Mouse (Mus musculus) T-helper 17 cell (primary cell): ENCODE results near the gene Gsto2.

ENCODE experiments used
- in situ Hi-C, 2 experiments: fragments of 300-600 bp; cut with MboI, MseI; formaldehyde crosslinking; loops; 1 replicate in 1 of 2; 2 replicates in 1 of 2; pipeline ENCODE4 v1.15.1; 2025; ENCODE audit warnings: high pct_unique_total_duplicates in 2 of 2

Gsto2 gene

GRCm38 (mm10) chr19:47890489-47891130 lies 25.3 kb downstream of the Gsto2 start:
- in situ Hi-C loops: no loop called here

- in situ Hi-C loops: no loop called here
These were observed 26.4 kb downstream of the Gsto2 start for GRCm38 (mm10) chr19:47891562-47892312.

GRCm38 (mm10) chr19:47893092-47893491 lies 27.8 kb downstream of the Gsto2 start:
- in situ Hi-C loops: no loop called here

DNA sequence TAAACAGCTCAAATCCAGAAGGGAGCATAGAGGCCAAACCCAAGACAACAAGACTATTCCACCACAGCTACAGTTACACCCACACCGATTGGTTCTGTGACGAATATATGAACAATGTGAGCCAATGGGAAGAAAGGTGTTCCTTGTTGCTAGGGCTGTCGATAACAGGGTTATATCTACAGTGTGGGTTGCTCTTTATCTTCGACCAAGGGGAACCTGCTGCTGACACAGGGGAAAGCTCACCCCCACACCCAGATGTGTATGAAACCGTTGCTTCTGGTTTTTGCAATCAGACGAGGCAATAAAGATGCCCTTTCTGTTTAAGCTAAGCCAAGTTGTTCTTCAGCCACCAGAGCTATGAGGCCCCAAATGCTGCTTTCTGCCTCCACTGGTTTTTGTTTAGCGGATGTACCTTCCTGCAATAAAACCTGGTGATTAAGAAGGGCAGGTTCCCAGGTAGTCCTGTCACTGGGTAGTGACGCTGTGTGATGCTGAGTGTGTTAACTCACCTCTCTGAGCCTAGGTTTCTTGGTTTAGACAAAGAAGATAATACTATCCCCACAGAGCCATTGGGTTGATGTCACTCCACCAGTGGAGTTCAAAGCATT lies 33.2 kb downstream of the Gsto2 start:
- in situ Hi-C loops: no loop called here

- in situ Hi-C loops: no loop called here
These were observed 34.7 kb downstream of the Gsto2 start for GRCm38 (mm10) chr19:47900012-47900411.

- in situ Hi-C loops: no loop called here
These were observed 35.2 kb downstream of the Gsto2 start for GRCm38 (mm10) chr19:47900558-47900957.

DNA sequence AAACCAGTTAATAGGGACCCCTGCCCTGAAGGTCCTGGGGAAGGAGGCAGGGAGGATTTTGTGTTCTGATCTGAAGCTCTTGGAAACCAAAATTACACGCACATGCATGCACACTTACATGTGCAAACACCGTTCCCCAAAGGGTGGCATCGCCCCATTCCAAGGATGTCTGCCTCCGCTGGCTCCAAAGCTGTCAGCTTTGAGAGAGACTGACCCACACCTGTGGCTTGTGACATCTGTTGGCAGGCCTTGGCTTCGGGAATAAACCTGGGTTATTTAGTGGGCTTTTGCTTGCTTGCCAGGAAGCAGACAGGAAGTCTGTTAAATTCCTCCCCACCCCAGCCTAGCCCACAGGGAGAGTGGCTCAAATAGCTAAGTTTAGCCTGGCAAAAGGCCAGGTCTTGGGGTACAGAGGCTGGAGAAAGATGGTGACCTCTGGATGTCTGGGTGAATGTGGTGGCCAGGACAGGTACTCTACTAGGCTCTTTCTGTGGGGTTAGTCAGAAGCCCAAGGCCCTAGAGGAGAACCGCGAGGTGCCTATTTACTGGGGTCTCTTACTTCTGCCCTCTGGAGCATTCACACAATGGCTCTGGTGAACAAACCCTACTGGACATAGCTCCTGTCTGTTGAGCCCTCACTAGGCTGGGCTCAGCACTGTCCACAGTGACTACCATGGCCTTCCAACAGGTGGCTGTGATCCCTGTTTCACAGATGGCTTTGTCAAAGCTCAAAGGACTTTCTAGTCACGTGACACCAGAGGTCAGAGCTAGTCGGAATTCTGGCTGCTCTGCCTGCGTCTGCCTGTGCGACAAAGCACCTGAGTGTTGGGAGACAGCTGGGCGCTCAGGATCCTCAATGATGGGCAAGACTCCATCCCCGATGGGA lies 37.2 kb downstream of the Gsto2 start:
- in situ Hi-C loops: no loop called here

- in situ Hi-C loops: no loop called here
These were observed 38.3 kb downstream of the Gsto2 start for GRCm38 (mm10) chr19:47903679-47904078.

DNA sequence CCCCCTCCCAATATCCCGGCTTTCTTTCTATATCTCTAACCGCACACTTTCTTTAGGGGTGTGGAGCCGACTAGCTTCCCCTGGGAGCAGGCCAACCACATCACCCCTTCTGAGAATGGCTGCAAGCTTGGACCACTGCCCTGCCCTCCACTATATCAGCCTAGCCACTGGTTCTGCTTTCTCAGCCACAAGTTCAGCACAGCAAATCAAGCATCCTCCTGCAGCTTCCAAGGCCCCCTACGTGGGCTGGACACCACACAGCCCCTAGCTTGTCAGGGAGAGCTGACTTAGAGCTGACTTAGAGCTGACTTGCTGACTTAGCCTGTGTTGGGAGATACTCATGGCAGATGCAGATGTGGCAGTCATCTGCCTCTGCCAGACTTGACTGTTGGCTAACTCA lies 39.7 kb downstream of the Gsto2 start:
- in situ Hi-C loops: no loop called here

DNA sequence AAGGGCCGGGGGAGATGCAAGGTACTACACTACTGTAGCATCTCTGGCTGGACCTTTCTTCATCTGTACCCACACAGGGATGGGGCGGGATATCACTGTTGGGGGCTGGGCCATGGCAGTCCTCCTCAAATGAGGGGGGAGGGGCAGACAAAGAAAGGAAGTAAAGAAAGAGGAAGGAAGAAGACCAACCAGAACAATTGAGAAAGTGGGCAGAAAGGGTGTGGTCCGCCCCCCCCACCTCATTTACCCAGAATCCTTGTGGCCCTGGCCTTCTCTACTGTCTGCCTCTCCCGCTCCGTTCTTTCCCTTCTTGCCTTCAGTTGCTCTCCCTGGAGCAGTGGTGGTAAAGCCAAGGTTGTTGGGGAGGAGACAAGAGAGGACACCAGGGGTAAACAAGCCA lies 40.3 kb downstream of the Gsto2 start:
- in situ Hi-C loops: no loop called here

- in situ Hi-C loops: no loop called here
These were observed 42.3 kb downstream of the Gsto2 start for GRCm38 (mm10) chr19:47907596-47907995.

- in situ Hi-C loops: no loop called here
These were observed 43.6 kb downstream of the Gsto2 start for GRCm38 (mm10) chr19:47908961-47909371.

DNA sequence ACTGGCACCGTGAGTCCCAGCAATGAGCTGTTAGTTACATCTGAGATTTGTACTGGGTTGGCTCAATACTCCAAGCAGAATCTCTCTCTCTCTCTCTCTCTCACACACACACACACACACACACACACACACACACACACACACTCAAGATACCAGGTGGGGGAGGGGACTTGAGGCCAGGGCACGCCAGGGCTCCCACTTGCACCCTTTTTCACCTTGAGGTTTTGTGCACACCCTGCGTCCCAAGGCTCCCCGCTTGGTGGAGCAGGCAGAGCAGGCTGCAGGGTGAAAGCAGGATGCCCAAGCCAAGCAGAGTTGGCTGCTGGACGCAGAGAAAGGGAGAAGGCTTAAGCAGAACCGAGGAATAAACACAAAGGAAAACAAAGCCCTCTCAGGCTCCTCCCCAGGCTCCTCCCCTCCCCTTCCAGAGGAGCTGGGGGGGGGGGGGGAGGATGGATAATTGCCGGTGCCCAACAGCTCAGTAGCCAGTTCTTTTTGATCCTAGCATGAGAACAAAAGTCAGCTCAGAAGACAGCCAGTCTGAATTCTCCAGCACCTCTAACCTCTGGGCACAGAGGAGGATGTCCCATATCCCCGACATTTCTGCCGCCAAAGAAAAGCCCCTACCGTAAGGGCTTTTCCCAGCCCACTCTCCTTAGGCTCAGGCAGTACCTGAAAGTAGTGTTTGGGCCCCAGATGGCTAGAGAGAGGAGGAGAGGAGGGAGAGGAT lies 44.2 kb downstream of the Gsto2 start:
- in situ Hi-C loops: no loop called here

DNA sequence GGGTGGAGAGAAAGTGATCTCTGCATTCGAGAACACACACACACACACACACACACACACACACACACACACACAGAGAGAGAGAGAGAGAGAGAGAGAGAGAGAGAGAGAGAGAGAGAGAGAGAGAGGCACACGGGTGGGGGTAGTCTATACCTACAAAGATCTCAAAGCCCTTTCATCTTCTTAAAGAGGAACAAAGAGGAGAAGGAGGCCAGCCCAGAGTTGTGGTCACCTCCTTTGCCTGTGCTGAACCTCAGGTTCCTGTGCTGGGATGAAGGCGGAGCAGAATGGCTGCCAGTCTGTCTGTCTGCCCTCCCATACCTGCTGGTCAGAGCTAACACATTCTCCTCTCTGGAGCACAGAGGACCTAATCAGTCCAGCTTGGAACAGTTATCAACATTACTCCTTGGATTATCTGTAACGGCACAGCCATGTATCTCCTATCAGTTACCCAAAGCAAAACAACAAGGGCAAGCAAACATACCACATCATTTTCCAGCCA lies 44.8 kb downstream of the Gsto2 start:
- in situ Hi-C loops: no loop called here

DNA sequence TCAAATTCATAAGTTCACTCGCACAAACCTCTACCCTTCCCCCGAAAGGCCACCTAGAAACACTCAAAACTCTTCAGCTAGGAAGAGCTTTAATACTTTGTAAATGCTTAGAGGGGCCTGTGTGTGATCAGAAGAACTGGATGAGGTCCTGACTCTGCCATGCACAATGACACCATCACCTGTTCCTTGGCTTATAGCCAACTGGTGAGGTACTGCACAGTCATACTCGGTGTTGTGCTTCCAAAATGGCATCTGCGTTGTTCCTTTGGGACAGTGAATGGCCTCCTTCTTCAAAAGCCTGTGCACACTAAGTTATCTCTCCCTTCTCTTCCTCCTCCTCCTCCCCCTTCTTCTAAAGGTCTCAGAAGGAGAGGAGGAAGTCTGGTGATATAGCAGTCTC lies 45.4 kb downstream of the Gsto2 start:
- in situ Hi-C loops: no loop called here

DNA sequence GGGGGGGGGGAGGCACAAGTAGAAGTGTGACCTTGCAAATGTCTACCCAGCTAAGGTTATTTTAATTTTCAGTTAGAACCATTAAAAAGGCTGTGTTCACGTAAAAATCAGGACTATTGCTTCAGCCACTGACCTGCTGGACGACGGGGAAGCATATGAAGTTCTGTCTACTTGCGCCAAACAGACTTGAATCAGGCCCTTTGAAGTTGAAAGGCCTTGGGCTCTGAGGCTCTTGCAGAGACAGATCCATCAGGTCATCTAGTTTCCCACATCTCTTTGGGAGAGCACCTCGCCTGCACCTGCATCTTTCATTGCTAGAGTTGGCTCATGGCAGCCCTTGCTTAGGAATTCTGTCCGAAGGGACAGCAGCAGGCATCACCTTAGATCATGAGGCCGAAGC lies 48.0 kb downstream of the Gsto2 start:
- in situ Hi-C loops: no loop called here

DNA sequence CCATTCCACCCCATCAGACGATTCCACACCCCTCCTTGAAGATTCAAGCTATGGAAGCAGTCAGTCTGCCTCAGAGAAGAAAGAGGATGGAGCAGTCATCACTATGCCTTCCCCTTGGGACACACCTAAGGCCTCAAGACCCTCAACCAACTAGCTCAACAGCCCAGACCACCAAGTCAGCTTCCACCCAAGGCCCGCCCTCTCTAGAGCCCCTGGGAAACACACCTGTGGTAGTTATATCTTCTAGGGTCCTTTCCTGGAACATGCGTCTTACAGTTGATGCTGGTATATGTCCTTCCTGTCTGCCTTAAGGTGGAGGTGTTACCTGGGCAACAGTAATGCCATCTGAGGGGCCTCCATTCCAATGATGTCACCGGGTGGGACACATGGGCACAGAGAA lies 48.9 kb downstream of the Gsto2 start:
- in situ Hi-C loops: no loop called here

GRCm38 (mm10) chr19:47915251-47915650 lies 49.9 kb downstream of the Gsto2 start:
- in situ Hi-C loops: no loop called here

DNA sequence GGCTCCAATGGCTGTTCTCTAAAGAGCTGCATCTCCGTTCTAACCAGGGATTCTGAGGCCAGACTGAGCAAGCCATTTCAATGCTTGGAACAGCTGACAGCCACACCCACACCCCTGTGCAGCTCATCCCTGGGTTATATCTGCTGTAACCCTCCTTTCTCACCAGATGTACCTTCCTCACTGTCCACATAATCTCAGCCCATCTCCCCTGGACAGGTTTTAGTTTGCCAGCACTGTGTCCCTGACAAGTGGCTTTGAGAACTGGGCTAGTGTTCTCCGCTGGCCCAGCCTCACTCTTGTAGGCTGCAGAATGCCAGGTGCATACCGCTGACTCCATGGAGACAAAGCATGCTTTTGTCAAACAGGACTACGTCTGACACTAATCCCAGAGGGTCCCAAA lies 52.1 kb downstream of the Gsto2 start:
- in situ Hi-C loops: no loop called here

DNA sequence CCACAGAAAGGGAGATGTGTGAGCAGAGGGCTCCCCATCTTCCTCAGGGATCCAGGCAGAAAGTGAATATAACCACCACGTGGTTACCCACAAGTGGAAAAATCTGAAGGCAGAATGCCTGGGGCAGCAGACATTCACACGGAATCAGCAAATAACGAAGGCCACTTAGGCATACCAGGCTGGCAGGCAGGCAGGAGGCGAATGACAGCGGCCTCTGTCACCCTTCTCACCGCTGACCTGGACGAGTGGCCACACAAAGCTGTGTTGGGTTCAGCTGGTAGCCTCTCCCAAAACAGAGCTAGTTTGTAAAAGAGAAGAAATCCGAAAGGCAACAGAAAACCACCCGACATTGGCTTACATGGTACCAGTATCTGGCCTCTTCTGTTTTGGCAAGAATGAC lies 52.7 kb downstream of the Gsto2 start:
- in situ Hi-C loops: no loop called here

- in situ Hi-C loops: no loop called here
These were observed 53.2 kb downstream of the Gsto2 start for GRCm38 (mm10) chr19:47918455-47919101.
